Mouse (Mus musculus) layer of hippocampus, postnatal 10 days (tissue): ENCODE data around the gene Slc39a5. TPM values are rescaled to one million over a fixed set of nuclear protein-coding genes. Genes with fewer than 3 reads are reported as not detected.

Experiments used
- DNase-seq, 2 experiments: peaks; one replicate each; pipeline ENCODE4 v3.0.0; 2021; ENCODE audit warnings: low spot score in 2 of 2
- long read RNA-seq: library from polyadenylated mRNA; stranded (forward); transcript quantifications from one replicate; pipeline ENCODE4 v2.0.0, GENCODE M21; 2023
- total RNA-seq, 2 experiments: library from RNA; stranded (reverse); gene quantifications; 2 replicates each; pipeline ENCODE4 v1.2.3; 2021

Slc39a5 gene
- under 1 TPM; 0.22 to 0.53 TPM for total RNA-seq
- long read RNA-seq, partial matches to known transcripts = 1 of 1 reads
- long read RNA-seq, other reads (novel, unspliced or antisense) = 0 of 1 reads

DNA sequence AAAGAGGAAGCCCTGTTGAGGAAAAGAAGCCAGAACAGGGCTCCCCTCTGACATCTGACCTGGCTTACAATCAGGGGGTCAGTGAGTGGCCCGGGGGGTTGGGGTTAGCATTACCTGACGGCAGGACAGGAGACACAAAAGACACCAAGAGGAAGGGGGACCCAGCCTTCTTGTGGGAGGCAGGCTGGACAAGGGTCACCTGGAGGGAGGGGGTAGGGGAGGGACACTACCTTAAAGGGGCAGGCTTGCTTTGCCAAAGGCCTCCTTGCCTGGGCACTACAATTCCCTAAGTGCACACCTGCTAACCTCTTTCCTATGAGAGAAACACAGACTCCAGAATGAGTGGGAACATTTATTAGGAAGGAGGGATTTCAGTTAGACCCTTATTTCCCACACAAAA, at the start of gene Slc39a5:
Gene Slc39a5, minus strand, starts transcription at position 174 of the 400 bp plus-strand sequence.
- no peak for DNase-seq

DNA sequence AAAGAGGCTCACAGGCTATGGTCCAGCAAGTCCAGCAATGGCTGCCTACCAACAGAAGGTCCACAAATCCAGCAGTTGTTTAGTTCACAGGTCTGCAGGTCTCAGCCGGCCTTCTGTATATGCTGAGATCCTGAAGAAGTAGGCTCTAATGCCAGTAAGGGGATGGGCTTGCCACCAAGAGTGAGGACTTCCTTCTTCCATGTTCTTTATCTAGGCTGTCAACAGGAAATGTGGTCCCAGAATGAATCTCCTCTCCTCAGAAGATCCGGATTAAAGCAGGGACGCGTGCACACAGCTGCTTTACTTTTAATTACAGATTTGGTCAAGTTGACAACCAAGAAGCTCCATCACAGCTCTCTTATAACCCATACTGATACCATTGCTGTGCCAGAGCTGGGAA, 44.4 kb upstream of the Slc39a5 start:
- DNase-seq = no peak

DNA sequence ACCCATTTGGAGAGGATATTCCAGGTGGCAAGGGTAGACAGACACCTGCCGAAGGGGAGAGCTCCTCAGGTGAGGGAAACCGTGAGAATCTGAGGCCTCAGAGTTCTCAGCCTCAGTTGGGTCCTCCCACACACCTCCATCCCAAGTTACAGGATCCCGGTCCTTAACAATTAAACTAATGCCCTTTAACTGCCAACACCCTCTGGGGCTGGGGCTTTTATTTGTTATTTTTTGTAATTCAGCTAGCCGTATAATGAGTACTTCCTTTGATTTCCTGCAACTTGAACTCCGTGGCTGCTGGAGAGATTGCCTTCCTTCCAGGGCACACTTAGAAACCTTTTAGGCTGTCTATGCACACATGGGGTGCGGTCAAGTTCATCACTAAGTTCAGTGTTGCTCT, 43.3 kb upstream of the Slc39a5 start:
- no peak for DNase-seq

DNA sequence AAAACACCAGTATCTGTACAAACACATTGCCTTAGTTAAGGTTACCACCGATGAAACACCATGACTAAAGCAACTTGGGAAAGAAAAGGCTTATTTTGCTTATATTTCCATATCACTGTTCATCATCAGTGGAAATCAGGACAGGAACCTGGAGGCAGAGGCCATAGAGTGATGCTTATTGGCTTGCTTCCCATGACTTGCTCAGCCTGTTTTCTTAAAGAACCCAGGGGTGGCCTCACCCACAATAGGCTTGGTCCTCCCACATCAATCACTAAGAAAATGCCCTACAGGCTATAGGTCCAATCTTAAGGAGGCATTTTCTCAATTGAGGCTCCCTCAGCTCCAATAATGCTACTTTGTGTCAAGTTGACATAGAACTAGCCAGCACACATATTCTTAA, 41.7 kb upstream of the Slc39a5 start:
- DNase-seq = no peak

DNA sequence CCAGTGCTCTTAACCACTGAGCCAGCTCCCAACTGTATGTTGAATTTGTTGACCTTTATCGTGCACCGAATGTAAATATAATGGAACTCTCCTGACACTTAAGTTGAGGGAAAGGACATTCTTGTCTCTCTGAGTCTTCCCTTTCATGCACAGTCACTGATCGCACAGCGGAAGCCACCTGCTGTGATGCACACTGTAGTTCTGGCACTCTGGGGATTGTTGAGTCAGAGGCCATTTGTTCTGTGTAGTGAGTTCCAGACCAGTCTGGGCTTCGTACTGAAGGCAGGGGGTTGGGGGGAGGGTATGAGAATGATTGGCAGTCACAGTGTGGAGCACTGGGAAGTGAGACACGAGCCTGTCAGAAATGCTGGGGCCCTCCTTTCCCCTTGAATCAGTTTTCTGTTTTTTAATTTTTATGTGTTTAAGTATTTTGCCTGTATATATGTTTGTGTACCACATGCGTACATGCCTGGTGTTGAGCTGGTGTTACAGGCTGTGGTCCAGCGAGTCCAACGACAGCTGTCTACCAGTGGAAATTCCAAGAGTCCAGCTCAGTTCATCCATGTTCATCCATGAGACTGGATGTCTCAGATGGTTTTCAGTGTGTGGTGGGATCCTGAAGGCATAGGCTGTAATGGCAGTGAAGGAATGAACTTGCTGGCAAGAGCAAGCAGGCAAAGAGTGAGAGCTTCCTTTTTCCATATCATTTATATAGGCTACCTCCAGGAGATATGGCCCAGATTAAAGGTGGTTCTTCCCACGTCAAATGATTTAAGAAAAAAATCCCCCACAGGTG, 40.5 kb upstream of the Slc39a5 start:
- DNase-seq = no peak

DNA sequence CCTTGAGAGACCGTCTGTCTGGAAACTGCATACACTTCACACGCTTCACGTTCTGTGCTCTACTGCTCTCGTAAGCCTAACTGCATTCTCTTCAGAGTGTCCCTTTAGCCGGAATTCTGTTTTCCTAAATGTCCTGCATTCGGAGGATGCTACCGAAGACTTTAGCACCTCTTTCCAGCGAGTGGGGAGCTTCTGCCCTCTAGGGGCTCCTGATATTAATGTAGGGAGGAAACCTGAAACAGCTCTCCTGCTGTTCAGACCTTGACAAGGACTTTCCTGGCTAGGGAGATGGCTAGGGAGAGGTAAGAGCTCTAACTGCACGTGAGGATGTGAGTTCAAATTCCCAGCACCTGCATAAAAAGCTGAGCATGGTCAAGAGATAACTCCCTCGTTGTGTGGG, 39.4 kb upstream of the Slc39a5 start:
- DNase-seq = peak in 1 of 2 experiments; percentile 46

DNA sequence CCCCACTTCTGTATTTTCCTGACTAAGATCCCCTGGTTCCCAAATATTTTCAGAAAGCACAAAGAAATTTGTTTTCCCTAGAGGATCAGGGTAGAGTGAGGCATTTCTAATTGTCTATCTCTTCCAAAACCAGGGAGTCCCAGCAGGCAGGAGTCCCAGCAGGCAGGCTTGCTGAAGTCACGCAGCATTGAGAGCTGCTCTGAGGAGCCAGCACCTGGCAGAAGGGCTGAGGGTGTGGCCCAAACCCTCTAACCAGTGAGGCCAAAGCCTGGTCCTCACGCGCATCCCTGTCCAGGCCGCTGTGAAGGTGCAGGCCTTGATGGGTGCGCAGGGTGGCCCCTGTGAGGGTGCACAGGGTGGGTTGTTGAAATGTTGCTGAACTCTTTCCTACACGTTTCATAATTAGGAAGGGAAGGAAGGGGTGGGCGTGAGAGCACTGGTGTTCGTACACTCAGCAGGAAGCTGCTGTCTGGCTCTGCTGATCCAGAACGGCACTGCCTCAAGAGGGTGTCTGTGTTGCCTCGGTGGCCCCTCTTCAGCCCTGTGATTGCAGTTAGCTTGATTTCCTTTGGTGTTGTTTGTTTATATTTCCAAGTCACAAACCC, 37.7 kb upstream of the Slc39a5 start:
- no peak for DNase-seq

DNA sequence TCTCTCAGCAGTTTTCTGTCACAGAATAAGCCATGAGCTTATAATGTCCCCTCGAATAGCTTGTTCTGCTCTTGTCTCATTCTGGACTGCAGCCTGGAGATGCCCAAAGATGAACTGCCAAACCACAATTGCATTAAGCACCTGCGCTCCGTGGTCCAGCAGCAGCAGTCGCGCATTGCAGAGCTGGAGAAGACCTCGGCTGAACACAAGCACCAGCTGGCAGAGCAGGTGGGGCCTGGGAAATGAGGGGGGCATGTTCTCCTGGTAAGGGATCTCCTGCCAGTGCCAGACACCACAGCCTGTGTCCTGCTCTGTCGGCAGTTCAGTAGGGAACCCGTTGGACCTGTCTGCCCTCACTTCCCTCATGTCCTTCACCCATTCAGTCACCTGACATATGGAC, 35.3 kb upstream of the Slc39a5 start:
- DNase-seq = no peak

DNA sequence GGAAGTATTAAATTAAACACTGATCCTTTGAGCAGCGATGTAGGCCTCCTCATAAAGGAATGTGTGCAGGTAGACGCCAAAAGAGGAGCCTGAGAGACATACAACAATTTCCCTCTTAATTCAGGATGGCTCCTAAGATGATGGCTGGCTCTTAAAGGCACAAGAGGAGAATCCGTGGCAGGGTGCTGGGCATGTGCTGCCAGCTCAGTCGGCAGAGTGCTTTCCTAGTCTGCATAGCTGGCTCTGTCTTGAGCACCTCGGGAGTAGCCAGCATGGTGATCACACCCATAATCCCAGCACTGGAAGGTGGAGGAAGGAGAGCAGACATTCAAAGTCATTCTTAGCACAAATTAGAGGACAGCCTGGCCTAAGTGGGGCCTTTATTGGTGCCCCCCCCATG, 34.8 kb upstream of the Slc39a5 start:
- no peak for DNase-seq

DNA sequence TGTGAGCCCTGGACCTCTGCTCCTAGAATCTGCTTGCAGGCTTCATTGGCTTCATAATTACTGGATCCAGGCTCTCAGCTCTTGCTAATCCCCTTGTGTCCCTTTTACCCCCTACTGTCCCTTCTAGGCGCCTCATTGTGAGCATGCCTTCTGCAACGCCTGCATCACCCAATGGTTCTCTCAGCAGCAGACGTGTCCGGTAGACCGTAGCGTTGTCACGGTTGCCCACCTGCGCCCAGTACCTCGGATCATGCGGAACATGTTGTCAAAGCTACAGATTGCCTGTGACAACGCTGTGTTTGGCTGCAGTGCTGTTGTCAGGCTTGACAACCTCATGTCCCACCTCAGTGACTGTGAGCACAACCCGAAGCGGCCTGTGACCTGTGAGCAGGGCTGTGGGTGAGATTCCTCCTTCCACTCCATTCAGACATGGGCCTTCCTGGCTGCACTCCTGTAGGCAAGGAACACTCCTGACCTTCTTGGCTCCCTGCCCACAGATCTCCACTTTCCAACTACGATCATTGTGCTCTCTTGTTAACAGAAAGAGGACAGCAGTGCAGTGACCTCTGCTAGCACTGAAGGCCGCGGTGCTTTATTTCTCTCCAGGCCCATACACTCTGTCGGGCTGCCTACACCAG, 34.3 kb upstream of the Slc39a5 start:
- peak in 1 of 2 experiments; percentile 54 for DNase-seq

DNA sequence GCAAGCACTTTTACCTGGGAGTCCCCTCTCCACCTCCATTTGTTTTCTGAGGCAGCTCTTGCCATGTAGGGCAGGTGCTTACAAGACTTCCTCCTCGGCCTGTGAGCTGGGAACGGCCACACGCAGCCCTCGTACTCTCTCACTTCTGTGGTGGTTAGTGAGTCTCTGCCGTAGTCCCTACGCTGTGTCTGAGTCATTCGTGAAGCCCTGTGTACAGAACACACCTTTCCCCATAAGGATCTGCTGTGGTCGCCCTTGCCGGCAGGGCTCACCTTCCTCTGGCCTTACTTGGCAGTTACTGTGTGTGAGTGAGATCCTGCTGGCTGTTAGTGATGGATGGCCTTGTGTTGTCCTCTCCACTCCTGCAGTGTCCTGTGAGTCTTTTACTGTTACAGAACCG, 33.7 kb upstream of the Slc39a5 start:
- no peak for DNase-seq

DNA sequence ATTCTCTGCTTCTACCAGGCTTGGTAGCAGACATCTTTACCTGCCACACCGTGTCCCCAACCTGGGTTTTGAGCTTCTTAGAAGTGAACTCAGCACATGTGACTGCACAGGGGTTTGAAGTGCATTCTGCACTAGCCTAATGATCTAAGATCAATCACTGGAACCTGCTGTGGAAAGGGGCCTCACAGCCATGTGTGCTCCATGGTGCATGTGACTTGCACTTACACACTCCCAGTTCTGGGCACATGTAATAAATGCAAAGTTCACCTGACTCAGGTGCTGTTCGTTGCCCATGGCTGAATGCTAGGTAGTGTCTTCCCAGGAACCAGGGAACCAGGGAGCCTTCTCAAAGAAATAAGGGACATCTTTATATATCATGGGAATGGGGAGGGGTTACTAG, 32.4 kb upstream of the Slc39a5 start:
- DNase-seq = no peak

DNA sequence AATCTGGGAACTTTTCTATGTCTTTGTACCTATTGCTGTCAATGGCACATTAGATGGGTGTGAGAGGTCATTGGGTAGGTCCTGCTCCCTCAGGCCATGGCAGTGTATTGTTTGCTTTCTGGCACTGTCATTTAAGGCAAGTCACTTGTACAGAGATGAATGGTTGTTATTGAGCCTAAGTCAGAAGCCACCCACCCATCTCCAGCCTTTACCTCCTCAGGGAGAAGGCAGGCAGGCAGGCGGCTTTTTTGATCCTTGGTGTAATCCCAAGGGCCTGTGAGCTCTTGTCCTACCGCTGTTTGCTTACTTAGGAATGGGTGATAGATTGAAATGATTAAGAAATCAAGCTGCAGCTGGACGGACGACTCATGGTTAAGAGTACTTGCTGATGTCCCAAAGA, 28.4 kb upstream of the Slc39a5 start:
- DNase-seq = no peak

DNA sequence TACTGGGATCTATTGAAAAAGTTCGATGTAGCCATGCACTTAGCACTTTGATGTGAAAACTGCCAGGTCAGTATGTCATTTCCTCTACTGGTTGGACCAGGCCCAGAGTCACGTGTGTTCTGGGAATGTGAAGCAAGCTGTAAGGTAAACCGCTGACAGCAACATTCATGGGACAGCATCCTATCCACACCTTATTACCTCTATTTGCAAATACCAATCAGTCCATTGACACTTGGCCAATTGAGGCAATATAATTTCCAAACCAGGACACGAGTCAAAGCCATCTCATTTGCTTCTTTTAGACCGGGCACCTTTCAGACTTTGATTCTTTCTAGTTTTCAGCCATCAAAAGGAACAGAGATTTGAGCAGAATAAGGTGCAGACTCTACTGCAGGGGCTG, 28.0 kb upstream of the Slc39a5 start:
- DNase-seq = no peak

DNA sequence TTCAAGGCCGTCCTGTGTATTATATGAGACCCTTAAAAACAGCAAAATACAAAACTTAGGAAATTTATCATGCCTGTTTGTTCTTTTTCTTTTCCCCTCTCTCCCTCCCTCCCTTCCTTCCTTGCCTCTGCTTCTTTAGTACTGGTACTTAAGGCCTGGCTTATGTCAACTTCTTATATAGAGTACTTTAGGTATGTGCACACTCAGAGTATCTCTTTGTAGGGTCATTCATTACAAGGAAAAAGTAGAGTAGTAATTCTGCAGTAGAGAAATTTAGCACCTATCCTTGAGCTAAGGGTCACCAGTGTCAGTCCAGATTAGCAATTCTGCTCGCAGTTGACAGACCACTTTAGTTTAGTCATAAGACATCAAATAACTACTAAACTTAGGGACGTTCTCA, 24.2 kb upstream of the Slc39a5 start:
- no peak for DNase-seq

DNA sequence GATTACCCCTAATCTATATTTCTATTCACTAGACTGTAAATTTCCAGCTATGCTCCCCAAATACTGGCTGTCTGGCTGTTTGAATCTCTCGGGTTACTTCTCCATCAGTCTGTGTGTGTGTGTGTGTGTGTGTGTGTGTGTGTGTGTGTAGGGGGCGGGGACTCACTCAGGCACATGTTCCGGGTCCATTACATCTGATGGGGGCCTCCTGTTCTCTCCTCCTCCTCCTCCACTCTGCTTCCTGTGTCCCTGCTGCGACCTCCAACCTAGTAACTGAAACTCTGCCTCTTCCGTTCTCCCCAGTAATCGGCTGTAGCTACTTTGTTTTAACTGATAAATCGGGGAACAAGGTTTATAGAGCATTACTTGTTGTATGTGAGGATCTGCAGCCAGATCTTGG, 23.6 kb upstream of the Slc39a5 start:
- DNase-seq = no peak

DNA sequence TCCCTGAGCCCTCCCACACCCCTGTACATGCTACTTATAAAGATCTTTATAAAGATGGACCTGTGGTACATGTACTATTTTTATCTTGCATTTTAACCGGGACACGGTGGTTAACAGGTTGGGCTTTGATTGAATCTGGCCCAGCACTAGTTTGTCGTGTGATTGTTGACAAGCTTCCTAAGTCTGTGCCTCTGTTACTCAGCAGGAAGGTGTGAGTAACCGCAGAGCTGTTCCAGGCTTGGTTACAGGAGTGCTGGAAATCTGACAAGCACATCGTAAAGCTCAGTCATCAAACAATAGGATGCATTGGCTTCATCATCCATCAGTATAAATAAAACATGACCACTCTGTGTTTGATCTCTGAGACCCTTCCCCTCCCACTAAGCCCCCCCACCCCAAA, 21.4 kb upstream of the Slc39a5 start:
- DNase-seq = no peak

DNA sequence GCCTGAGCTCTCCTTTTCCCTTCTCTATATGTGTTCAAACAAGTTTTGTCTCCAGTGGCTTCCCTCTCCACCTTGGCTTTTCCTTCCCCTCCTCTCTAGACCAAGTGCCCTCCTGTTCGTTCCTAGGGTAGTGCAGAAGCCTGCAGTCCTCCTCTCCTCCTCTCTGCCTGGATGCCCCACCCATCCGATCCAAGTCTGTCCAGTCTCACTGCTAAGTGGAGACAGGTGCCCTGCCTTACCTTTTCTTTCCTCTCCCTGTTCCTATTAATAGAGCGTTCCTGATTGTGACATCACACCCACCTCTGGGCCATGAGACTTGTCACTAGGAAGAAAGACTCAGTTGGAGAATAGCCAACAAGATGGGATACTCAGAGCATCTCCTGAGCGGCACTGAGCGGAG, 13.8 kb upstream of the Slc39a5 start:
- DNase-seq = no peak

DNA sequence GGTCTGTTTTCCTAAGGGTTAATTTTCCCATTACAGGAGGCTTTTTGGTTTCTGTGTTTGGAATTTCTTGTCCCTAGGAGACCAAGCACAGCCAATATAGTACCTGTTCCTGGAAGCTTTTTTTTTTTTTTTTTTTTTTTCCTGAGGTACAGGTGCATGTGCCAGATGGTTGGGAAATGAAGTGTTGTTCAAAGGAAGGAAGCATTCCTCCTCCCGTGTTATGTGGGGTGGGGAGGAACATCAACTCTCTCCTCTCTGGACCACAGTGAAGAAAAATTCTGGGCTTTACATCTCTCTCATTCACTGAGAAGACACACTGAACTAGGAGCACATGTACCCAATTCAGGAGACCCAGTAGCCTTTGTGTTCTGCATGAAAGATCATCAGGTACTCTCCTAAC, 12.0 kb upstream of the Slc39a5 start:
- no peak for DNase-seq

DNA sequence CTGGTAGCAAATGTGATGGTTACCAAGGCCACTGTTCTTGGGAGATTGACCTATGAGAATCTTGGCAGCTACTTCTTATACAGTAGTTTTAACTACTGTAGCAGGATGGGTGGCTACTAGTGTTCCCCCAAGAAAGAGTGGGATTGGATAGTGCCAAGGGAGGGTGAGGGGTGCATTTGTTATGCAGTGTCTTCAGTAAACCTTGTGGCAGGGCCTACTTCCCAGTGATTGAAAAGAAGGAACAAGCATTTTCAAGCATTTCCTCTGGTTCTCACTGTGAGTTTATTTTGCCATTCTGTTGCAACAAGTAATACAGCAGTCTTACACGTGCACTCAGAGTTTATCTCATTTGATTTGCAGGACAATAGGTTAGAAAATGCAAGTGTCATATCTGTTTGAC, 11.5 kb upstream of the Slc39a5 start:
- no peak for DNase-seq

DNA sequence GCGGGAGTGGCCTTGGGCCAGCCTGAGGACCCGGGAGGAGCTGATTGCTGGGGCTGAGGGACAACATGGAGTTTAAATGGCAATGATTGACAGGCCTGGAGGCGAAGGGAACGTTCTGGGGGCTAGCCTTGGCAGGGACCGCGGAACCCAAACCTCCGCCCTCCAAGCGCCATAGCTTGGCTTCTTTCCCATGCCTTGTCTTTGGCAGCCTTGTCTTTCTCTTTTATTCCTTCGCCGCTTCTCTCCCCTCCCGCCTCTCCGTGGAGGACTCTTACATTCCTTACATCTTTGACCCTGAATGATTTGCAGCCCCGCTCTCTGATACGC, 11.0 kb upstream of the Slc39a5 start:
- DNase-seq = no peak

DNA sequence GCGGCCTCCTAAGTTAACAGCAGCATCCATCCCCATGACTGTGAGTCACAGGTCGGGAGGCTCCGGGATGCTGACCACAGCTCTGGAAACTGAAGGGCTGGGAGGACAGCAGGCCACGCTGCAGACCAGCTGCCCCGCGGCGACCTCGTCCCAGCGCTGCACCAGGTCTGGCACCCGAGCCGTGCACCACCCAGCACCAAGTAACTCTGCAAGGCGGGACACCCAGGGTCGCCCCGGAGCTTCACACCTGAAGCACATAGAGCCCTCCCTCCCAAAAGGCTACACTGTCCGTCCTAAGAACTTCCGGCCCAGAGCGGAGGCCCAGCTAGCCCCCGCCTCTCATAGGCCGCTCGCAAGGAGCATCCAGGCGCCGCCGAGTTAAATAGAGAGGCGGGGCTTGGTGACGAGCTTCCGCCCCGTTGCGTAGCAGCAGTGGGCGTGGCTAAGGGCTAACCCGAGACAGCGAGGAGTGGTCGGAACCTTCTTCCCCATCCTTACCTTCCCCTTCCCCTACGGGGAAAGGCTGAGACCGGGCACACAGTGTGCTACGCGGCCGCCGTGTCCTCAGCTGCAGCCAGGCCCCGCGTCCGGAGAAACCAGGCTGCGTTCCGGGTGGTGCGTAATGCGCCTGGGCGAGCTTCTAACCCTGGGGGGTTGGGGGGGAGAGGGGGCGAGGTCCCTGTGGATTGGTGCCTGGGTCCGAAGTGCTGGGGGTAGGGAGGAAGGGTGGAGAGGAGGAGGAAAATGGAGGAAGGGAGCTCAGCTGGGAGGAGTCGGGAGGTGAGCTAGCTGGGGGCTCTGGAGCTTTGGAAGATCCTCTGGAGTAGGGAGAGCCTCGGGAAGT, 10.4 kb upstream of the Slc39a5 start, which contains the start of the genes Nabp2 and Rnf41:
Gene Nabp2, minus strand, starts transcription at position 282 of the 844 bp plus-strand sequence.
Gene Rnf41, plus strand, starts transcription at position 447 of the 844 bp plus-strand sequence.
- peak; percentile 95 to 96 for DNase-seq
